Comparison of ENCODE assay signal across 8 mouse cellular contexts in the genomic region with DNA sequence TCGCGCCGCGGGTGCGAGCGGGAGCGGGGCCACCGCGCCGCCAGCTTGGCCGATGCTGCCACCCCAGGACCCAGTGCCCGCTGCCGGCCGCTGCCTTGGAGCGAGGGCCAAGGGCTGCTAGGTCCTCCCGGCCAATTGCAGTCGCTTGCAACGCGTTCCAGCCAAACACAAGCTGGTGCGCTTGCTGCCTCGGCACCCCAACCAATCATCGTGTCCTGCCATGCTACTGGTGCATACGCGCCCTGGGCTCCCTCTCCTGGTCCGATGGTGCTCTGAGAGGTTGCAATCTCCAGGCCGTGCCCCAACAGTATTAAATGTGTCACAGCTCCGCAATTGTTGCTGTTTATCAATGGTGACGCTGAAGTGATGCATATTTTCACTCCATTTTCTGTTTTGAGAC. TPM values are rescaled to one million over a fixed set of nuclear protein-coding genes. Genes with fewer than 3 reads are reported as not detected.
DNase-seq lines count a peak whose midpoint lies in the region; ATAC-seq and TF ChIP-seq lines count a peak whose summit lies in the region.

No protein-coding gene starts in this region.

- no peaks in the 10 kb centered on the region for H3K36me3 ChIP-seq in hindbrain, postnatal 0 days (ENCODE audit: insufficient read depth, low read length)

- TF ChIP-seq CTCF in gastrocnemius, adult 2 months (IDR thresholded peaks at IDR 0.05): peak; percentile 87
- TF ChIP-seq CTCF in hindbrain, postnatal 0 days (IDR thresholded peaks at IDR 0.05; ENCODE audit: low read depth): peak; percentile 87
- TF ChIP-seq CTCF in left cerebral cortex, adult 2 months (IDR thresholded peaks at IDR 0.05): peak; percentile 79

- peak; percentile 95 for DNase-seq in ZHBTc4 (ENCODE audit: low read depth, low spot score)
- DNase-seq in gastrocnemius, adult 2 months: peak; percentile 96
- DNase-seq in hindbrain, postnatal 0 days (ENCODE audit: low spot score): peak; percentile 96
- peak; percentile 84 to 88 for DNase-seq in left cerebral cortex, adult 2 months (ENCODE audit: extremely low spot score in 1 of 2, low spot score in 2 of 2)
- peak; percentile 94 for DNase-seq in right cerebral cortex, adult 18-20 months
- peak; percentile 73 for DNase-seq in urinary bladder, adult 2 months (ENCODE audit: low spot score)

- H3K27ac ChIP-seq in gastrocnemius, adult 2 months: peak overlapping the region; percentile 87
- peak overlapping the region; percentile 67; the same call in 1 of the 2 replicates for H3K27ac ChIP-seq in hindbrain, postnatal 0 days
- H3K27ac ChIP-seq in left cerebral cortex, adult 2 months: peak overlapping the region; percentile 67; the same call in 1 of the 2 replicates

- peak overlapping the region; percentile 97 for H3K4me2 ChIP-seq in hindbrain, postnatal 0 days (ENCODE audit: low read depth, low read length)

- peak overlapping the region; percentile 64 for H3K9ac ChIP-seq in hindbrain, postnatal 0 days (replicated peaks; ENCODE audit: low read length)

- peaks cover 3% of the 10 kb centered on the region; the same call in 1 of the 2 replicates for H3K27me3 ChIP-seq in hindbrain, postnatal 0 days (ENCODE audit: insufficient read depth, low read length)

- H3K4me3 ChIP-seq in gastrocnemius, adult 2 months: peak overlapping the region; percentile 91
- peak overlapping the region; percentile 71 for H3K4me3 ChIP-seq in hindbrain, postnatal 0 days (ENCODE audit: low read length)
- H3K4me3 ChIP-seq in left cerebral cortex, adult 2 months: peak overlapping the region; percentile 59

- peak; percentile 100 for ATAC-seq in common myeloid progenitor, adult 5-6 weeks (replicated peaks; ENCODE audit: low read depth, poor library complexity, severe bottlenecking)
- ATAC-seq in hindbrain, postnatal 0 days: peak; percentile 97
- ATAC-seq in megakaryocyte, adult 5-6 weeks (ENCODE audit: poor library complexity, severe bottlenecking): peak; percentile 98

- intact Hi-C loops in gastrocnemius, adult 2 months (cut with DNase I): no loop called here
- intact Hi-C loops in left cerebral cortex, adult 2 months (cut with DNase I): loop anchor here (1.0 to 10.0 kb wide), 2 partner anchors 27 to 505 kb away; partner anchors contain the start of genes Hcfc1r1, Thoc6 and Zfp40

- no peaks in the 10 kb centered on the region for H3K9me3 ChIP-seq in hindbrain, postnatal 0 days (ENCODE audit: low read length)

- 0% methylated on average over 27 of the region's 28 CpGs for WGBS in hindbrain, postnatal 0 days

- H3K4me1 ChIP-seq in hindbrain, postnatal 0 days (ENCODE audit: insufficient read depth, low read length): no peaks in the 10 kb centered on the region

RNA-seq across cellular contexts. Expression of gene Cldn9, which starts 16.3 kb away (rescaled TPM):
- not detected in 2 replicates for total RNA-seq in common myeloid progenitor, adult 5-6 weeks (2017)
- under 1 TPM; 0.15 to 0.17 TPM for total RNA-seq in gastrocnemius, adult 2 months (2021)
- 1.0 and 1.9 TPM in 2 replicates for total RNA-seq in hindbrain, postnatal 0 days (2014; rRNA removed)
- 1.1 and 1.2 TPM in 2 replicates for polyA plus RNA-seq in hindbrain, postnatal 0 days (2015; fragmentation: Nextera tagmentation; extraction: Ambion mirVana)
- under 1 TPM in 1 of 2 experiments, not detected in 1; 0.23 TPM for total RNA-seq in left cerebral cortex, adult 2 months (2021)
- total RNA-seq in megakaryocyte, adult 5-6 weeks (2015): not detected in 2 replicates
- total RNA-seq in megakaryocyte, adult 5-6 weeks (2017): not detected in 2 replicates
- not detected in 2 replicates for polyA plus RNA-seq in urinary bladder, adult 2 months (2012; rRNA removed)

RNA-seq across cellular contexts. Expression of gene Cldn6, which starts 21.0 kb away (rescaled TPM):
- total RNA-seq in common myeloid progenitor, adult 5-6 weeks (2017): 1.3 TPM in 1 of 2 replicates, not detected in the other
- total RNA-seq in gastrocnemius, adult 2 months (2021): not detected
- 0.75 and 1.0 TPM in 2 replicates for total RNA-seq in hindbrain, postnatal 0 days (2014; rRNA removed)
- 0.33 and 0.34 TPM in 2 replicates for polyA plus RNA-seq in hindbrain, postnatal 0 days (2015; fragmentation: Nextera tagmentation; extraction: Ambion mirVana)
- total RNA-seq in left cerebral cortex, adult 2 months (2021): not detected
- total RNA-seq in megakaryocyte, adult 5-6 weeks (2015): not detected in 2 replicates
- not detected in 2 replicates for total RNA-seq in megakaryocyte, adult 5-6 weeks (2017)
- polyA plus RNA-seq in urinary bladder, adult 2 months (2012; rRNA removed): 0.04 TPM in 1 of 2 replicates, not detected in the other

RNA-seq across cellular contexts. Expression of gene 1520401A03Rik, which starts 22.5 kb away (rescaled TPM):
- not detected in 2 replicates for total RNA-seq in common myeloid progenitor, adult 5-6 weeks (2017)
- total RNA-seq in gastrocnemius, adult 2 months (2021): not detected
- total RNA-seq in hindbrain, postnatal 0 days (2014; rRNA removed): not detected in 2 replicates
- polyA plus RNA-seq in hindbrain, postnatal 0 days (2015; fragmentation: Nextera tagmentation; extraction: Ambion mirVana): 0.19 and 0.26 TPM in 2 replicates
- under 1 TPM; 0.23 to 0.32 TPM for total RNA-seq in left cerebral cortex, adult 2 months (2021)
- total RNA-seq in megakaryocyte, adult 5-6 weeks (2015): not detected in 2 replicates
- not detected in 2 replicates for total RNA-seq in megakaryocyte, adult 5-6 weeks (2017)
- 0.10 and 0.23 TPM in 2 replicates for polyA plus RNA-seq in urinary bladder, adult 2 months (2012; rRNA removed)

RNA-seq across cellular contexts. Expression of gene Tnfrsf12a, which starts 22.8 kb away (rescaled TPM):
- total RNA-seq in common myeloid progenitor, adult 5-6 weeks (2017): 10.1 and 13.2 TPM in 2 replicates
- total RNA-seq in gastrocnemius, adult 2 months (2021): 10 to 100 TPM; 19.5 to 27.5 TPM
- 5.5 and 8.7 TPM in 2 replicates for total RNA-seq in hindbrain, postnatal 0 days (2014; rRNA removed)
- 7.3 and 7.7 TPM in 2 replicates for polyA plus RNA-seq in hindbrain, postnatal 0 days (2015; fragmentation: Nextera tagmentation; extraction: Ambion mirVana)
- total RNA-seq in left cerebral cortex, adult 2 months (2021): 10 to 100 TPM; 10.3 to 14.3 TPM
- 1.8 and 5.8 TPM in 2 replicates for total RNA-seq in megakaryocyte, adult 5-6 weeks (2015)
- total RNA-seq in megakaryocyte, adult 5-6 weeks (2017): 5.9 and 7.7 TPM in 2 replicates
- polyA plus RNA-seq in urinary bladder, adult 2 months (2012; rRNA removed): 17.4 and 26.7 TPM in 2 replicates

RNA-seq across cellular contexts. Expression of gene Pkmyt1, which starts 26.1 kb away (rescaled TPM):
- total RNA-seq in common myeloid progenitor, adult 5-6 weeks (2017): 14.3 and 28.1 TPM in 2 replicates
- under 1 TPM; 0.53 to 0.64 TPM for total RNA-seq in gastrocnemius, adult 2 months (2021)
- 27.1 and 27.8 TPM in 2 replicates for total RNA-seq in hindbrain, postnatal 0 days (2014; rRNA removed)
- 19.5 and 20.1 TPM in 2 replicates for polyA plus RNA-seq in hindbrain, postnatal 0 days (2015; fragmentation: Nextera tagmentation; extraction: Ambion mirVana)
- 1 to 10 TPM; 4.3 TPM for total RNA-seq in left cerebral cortex, adult 2 months (2021)
- 31.1 and 32.2 TPM in 2 replicates for total RNA-seq in megakaryocyte, adult 5-6 weeks (2015)
- 15.9 and 16.6 TPM in 2 replicates for total RNA-seq in megakaryocyte, adult 5-6 weeks (2017)
- 10.4 and 15.3 TPM in 2 replicates for polyA plus RNA-seq in urinary bladder, adult 2 months (2012; rRNA removed)

Comparison
In these comparisons a context has a peak if more than half of its experiments do, and no peak if none do; other contexts are left out.
1. Peak in every context shown above with its lines: DNase-seq, ATAC-seq, H3K4me3 ChIP-seq and H3K27ac ChIP-seq.